Mouse (Mus musculus) frontal cortex, postnatal 14 days (tissue): ENCODE data around the gene Them5.

Source experiments
- DNase-seq, 2 experiments: peaks; one replicate each; pipeline ENCODE4 v3.0.0; 2022; ENCODE audit warnings: low spot score in 2 of 2

Gene Them5

GRCm38 (mm10) chr3:94341959-94342422 lies at the start of gene Them5:
TSS of gene Them5 (plus strand) at chr3:94342099.
- no peak for DNase-seq

DNA sequence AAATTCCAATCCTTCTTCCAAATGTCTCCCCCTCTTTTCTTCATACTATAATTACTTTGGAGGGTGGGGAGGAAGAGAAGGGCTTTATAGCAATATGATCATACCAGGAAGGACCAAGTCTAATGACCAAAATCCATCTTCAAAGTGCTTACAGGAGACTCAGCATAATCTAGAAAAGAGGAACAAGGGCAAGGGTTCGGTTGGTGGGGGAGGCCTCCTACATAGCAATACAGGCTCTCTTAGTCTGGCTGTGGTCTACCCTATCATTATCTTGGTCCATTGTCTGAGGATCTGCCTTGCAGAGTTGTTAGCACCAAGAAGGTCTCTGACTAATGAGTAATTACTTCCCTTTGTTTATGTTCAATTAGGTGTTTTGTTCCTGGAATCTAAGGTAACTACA lies 36.4 kb upstream of the Them5 start:
- DNase-seq, result no peak

GRCm38 (mm10) chr3:94306975-94307374 lies 34.9 kb upstream of the Them5 start:
- DNase-seq, result no peak

DNA sequence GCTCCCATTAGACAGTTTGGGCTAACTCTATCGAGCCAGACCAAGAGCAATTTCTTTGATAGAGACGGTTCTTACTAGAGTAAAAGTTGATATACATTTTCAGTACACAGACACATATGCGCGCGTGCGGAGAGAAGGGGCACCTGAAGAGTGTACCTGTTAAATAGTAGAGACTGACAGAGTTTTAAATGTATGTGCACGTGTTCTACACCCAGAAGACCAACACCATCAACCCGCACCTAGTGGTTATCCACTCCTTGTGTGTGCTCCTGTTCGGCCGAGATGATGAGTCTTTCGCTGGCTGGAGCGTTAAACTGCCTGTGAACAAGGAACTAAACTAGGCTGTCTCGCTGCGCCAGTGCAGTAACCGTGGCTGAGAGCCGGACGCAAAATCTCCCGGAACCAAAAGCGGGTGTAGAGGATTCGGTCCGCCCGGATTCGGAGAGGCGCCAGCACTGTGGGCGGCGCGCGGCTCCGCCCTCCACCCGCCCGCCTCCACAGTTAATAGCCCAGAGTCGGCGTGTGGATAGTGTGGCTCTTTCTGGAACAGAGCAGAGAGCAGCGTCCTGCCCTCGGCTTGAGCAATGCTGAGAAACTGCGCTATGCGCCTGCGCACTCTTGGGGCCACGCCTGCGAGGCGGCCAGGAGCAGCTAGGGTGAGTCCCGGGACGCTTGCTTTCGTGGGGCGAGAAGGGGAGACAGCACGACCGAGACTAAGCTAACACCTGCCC lies 32.1 kb upstream of the Them5 start, which contains the start of gene Them4:
Gene Them4, plus strand, starts transcription at position 457 of the 731 bp plus-strand sequence.
- peak; percentile 85 for DNase-seq

DNA sequence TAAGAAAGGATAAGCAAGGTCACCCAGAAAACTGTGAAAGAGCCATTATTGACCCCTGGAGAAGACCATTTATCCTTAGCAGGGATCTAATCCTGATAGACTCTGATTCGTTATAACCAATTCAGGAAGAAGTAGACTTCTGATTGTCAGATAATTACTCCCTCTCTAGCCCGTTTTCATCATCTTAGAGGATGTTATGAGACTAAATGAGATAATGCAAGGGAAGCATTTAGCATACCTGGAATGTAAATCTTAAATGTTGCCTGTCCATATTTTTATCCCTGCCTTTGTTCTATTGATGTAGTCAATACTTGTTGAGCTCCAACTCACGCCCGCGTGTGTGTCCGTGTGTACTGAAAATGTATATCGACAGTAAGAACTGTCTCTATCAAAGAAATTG lies 31.4 kb upstream of the Them5 start:
- DNase-seq, result no peak

- DNase-seq, result no peak
Observed at GRCm38 (mm10) chr3:94310911-94311310, 31.0 kb upstream of the Them5 start.

- DNase-seq, result no peak
Observed at GRCm38 (mm10) chr3:94311376-94311775, 30.5 kb upstream of the Them5 start.

- DNase-seq, result no peak
Observed at GRCm38 (mm10) chr3:94328681-94329080, 13.2 kb upstream of the Them5 start.

DNA sequence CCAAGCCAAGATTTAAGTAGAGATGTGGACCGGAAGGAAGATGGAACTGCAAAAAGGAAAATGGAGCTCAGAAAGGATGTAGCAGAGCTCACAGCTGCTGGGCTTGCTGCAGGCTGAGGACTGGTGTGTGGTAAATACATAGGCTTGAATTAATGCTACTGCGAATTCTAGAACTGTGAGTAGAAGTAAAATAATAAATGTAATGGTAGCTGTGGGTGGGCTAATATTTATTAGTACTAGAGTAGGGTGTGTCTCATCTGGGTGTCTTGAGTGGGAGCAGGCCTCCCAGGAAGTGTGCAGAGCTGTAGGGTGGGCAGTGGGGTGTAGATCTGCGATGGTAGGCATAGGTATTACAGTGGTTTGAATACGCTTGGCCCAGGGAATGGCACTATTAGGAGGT lies 7.5 kb upstream of the Them5 start:
- no peak for DNase-seq

DNA sequence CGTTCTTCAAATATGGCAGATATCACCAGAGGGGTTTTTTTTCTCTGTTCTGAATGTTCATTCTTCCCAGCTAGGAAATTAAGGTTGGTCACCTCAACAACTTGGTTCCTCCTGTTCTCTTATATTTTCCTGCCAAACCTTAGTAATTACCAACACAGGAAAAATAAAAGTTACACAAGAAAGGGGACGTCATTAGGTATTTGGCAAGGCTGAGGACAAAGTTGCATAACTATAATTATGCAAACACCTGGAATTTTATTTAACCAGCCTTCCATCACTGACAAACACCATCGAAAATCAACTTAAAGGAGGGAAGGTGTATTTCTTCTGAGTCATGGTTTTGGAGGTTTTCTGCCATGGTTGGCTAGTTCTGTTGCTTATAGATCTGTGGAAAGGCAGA lies 3.4 kb upstream of the Them5 start:
- DNase-seq, result no peak

- no peak for DNase-seq
Observed at GRCm38 (mm10) chr3:94342552-94342951, 653 bp downstream of the Them5 start.

GRCm38 (mm10) chr3:94344182-94344581 lies 2.3 kb downstream of the Them5 start:
- no peak for DNase-seq

- DNase-seq, result no peak
Observed at GRCm38 (mm10) chr3:94344897-94345296, 3.0 kb downstream of the Them5 start.

- no peak for DNase-seq
Observed at GRCm38 (mm10) chr3:94348146-94348545, 6.2 kb downstream of the Them5 start.

GRCm38 (mm10) chr3:94360812-94361211 lies 18.9 kb downstream of the Them5 start:
- DNase-seq, result no peak

- DNase-seq, result no peak
Observed at GRCm38 (mm10) chr3:94362138-94362537, 20.2 kb downstream of the Them5 start, which contains the start of gene C2cd4d. TSS of gene C2cd4d (plus strand) at chr3:94362438.

GRCm38 (mm10) chr3:94363291-94364153 lies 21.6 kb downstream of the Them5 start:
- DNase-seq, result no peak

GRCm38 (mm10) chr3:94364154-94364526 lies 22.2 kb downstream of the Them5 start:
- no peak for DNase-seq

DNA sequence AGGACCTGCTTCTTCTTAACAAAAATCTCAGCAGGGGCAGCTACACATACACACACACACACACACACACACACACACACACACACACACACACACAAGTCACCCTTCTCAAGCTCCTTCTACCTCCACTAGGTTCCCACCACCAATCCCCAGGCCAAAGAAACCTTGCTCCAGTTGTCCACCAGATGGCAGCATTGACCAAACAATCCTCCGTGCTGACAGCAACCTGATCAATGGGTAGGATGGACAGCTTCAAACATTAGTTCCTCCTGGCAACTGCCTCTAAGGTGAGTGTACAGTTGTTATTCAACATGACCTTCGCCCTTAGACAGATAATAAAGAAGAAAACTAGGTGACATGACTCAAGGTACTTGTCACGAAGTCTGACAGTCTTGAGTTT lies 24.9 kb downstream of the Them5 start:
- DNase-seq, result peak; percentile 61 to 77

DNA sequence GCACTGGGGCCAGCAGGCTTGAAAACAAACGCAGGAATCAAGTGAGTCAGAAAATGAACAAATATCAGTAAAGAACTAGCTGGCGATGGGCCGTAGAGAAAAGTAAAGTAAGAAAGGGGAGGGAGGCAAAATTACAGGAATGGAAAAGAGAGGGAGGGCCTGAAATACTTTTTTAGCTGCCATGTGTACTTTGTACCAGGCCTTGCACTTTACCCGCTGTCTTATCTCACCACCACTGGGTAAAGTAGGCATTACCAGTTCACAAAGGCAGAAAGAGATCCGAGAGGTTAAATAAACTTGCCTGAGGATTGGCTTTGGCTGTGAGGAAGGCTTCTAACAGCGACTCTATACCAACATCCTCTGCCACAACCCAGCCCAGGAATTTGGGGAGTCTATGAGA lies 25.6 kb downstream of the Them5 start:
- DNase-seq, result no peak

DNA sequence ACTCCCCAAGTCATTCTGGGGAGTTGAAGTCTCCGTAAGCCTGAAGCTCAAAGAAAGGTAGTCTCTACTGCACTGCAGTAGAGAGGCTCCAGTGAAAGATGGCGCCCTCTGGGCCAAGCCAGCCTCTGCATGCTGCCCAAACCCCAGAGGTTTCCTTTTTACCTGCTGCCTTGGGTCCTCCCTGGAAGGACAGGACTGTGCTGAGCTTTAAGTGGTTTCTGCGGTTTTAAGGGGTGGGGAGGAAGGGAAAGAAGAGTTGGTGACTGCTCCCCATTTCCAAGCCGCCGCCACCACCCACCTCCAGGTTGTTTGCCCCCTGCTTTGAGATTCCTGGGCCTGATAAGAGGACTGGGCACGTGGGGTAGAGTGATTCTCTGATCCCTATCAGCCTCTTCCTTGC lies 26.7 kb downstream of the Them5 start:
- no peak for DNase-seq

GRCm38 (mm10) chr3:94369709-94370108 lies 27.8 kb downstream of the Them5 start:
- DNase-seq, result no peak

DNA sequence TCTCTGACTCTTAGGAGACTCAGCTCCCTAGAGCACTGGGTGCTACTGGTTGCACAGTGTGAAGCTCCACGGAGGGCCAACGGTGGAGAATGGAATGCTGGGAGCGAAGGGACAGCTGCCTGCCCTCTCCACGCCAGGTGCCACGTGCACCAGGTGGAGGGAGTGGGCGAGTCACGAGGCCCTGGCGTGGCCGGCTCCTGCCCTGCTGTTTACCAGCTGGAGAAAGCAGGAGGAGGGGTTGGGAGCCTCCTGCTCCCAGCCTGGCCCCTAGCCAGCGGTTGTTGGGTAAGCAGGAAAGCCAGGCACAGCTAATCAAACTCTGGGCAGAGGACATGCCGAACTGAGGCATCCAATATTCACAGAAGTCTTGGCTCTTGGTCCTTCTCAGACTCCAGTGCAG lies 29.7 kb downstream of the Them5 start:
- DNase-seq, result peak in 1 of 2 experiments; percentile 10
